9 mouse cellular contexts compared by ENCODE assay signal in the genomic region with DNA sequence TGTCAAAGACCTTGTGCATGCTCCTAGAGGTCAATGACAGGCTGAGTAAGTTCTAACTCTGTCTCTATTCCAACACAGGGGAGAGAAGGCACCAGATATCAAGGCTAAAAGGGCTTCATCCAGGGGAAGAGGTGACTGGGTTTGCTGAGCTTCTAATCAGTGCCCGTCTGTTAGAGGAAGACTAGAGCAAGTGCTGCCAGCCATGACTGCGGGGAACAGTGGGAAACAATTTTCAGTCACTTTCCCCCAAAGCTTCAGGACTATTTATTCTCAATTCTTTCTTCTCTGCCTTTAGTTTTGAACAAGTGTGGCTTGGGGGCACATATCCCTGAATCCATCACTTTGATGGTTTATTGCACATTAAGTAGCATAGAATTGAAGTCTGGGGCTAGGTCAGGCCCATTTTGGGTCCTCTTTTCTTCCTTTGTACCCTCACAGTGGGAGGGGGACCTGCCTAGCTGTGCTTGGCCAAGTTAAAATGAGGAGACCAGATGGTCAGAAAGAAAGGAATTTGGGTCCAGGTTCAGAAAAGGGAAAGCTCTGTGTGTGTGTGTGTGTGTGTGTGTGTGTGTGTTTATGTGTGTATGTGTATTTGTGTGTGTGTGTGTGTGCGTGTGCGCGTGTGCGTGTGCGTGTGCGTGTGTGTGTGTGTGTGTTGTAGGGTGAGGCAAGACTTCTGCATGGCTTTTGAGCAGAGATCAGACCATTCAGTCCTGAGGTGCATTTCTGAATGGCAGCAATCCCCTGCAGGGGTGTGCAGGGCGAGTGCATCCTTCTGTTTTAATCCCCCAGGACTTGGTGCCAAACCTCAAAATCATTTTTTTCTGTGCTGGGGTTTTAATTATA.
DNase-seq lines count a peak whose midpoint lies in the region; ATAC-seq lines count a peak whose summit lies in the region.
"Had no signal": no experiment of that assay in that cellular context is flagged by ENCODE, and none has a peak within 500 bp of the region (broad histone marks: within the 10 kb centered on the region; RNA-seq: fewer than 3 reads in every experiment).

No protein-coding gene starts in this region.

- H3K27me3 ChIP-seq in heart, embryonic 11.5 days (ENCODE audit: control insufficient read depth, insufficient read depth, low read length) = no peaks in the 10 kb centered on the region
- no peaks in the 10 kb centered on the region for H3K27me3 ChIP-seq in forebrain, embryonic 11.5 days (ENCODE audit: control insufficient read depth, insufficient read depth, low read length)
- H3K27me3 ChIP-seq in limb, embryonic 13.5 days = no peaks in the 10 kb centered on the region
- no peaks in the 10 kb centered on the region for H3K27me3 ChIP-seq in kidney, embryonic 14.5 days (ENCODE audit: control insufficient read depth, insufficient read depth, low read length)

- H3K36me3 ChIP-seq in heart, embryonic 11.5 days (ENCODE audit: control insufficient read depth, insufficient read depth, low read length) = no peaks in the 10 kb centered on the region
- no peaks in the 10 kb centered on the region for H3K36me3 ChIP-seq in forebrain, embryonic 11.5 days (ENCODE audit: control insufficient read depth, insufficient read depth, low read length)
- H3K36me3 ChIP-seq in limb, embryonic 13.5 days = no peaks in the 10 kb centered on the region
- no peaks in the 10 kb centered on the region for H3K36me3 ChIP-seq in kidney, embryonic 14.5 days (ENCODE audit: control insufficient read depth, insufficient read depth, low read length)

- no peak for ATAC-seq in heart, embryonic 11.5 days (replicated peaks; ENCODE audit: insufficient number of reproducible peaks, low FRiP score, low TSS enrichment)
- peak; percentile 73 for ATAC-seq in forebrain, embryonic 11.5 days (replicated peaks; ENCODE audit: low FRiP score)
- ATAC-seq in limb, embryonic 13.5 days (ENCODE audit: low FRiP score, low read depth) = no peak
- no peak for ATAC-seq in kidney, embryonic 14.5 days (ENCODE audit: low FRiP score, low TSS enrichment)

- intact Hi-C loops in heart, postnatal 36 days (cut with DNase I) = loop anchor here (2.0 kb wide), 2 partner anchors 189 to 381 kb away; a partner anchor contains a TSS

- H3K4me1 ChIP-seq in heart, embryonic 11.5 days (ENCODE audit: control insufficient read depth, insufficient read depth, low read length) = no peaks in the 10 kb centered on the region; the same call in 1 of the 2 replicates
- peaks cover 8% of the 10 kb centered on the region for H3K4me1 ChIP-seq in forebrain, embryonic 11.5 days (replicated peaks; ENCODE audit: control insufficient read depth, insufficient read depth, low read length)
- H3K4me1 ChIP-seq in limb, embryonic 13.5 days = peaks cover 33% of the 10 kb centered on the region
- H3K4me1 ChIP-seq in kidney, embryonic 14.5 days (ENCODE audit: control insufficient read depth, insufficient read depth, low read length) = peaks cover 5% of the 10 kb centered on the region; the same call in 1 of the 2 replicates

- no peak overlapping the region for H3K9ac ChIP-seq in heart, embryonic 11.5 days (ENCODE audit: low read depth, low read length)
- no peak overlapping the region for H3K9ac ChIP-seq in forebrain, embryonic 11.5 days (ENCODE audit: low read length)
- peak overlapping the region; percentile 13; the same call in 1 of the 2 replicates for H3K9ac ChIP-seq in limb, embryonic 13.5 days
- no peak overlapping the region for H3K9ac ChIP-seq in kidney, embryonic 14.5 days (ENCODE audit: low read depth, low read length)

- 0 out of 2 replicates have a peak overlapping the region, but pooled peaks have one; percentile 82 for H3K27ac ChIP-seq in heart, embryonic 11.5 days (ENCODE audit: low read depth, low read length)
- H3K27ac ChIP-seq in forebrain, embryonic 11.5 days (ENCODE audit: low read depth, low read length) = peak overlapping the region; percentile 60
- no peak overlapping the region for H3K27ac ChIP-seq in limb, embryonic 13.5 days
- no peak overlapping the region for H3K27ac ChIP-seq in kidney, embryonic 14.5 days (ENCODE audit: low read depth, low read length)

- no peak for DNase-seq in heart, postnatal 36 days
- peak; percentile 56 to 64 for DNase-seq in cerebellum, adult 18-20 months
- DNase-seq in forebrain, embryonic 11.5 days (ENCODE audit: low spot score) = peak; percentile 55
- no peak for DNase-seq in frontal cortex, postnatal 25 days (ENCODE audit: low spot score in 2 of 2)
- DNase-seq in adrenal gland, postnatal 36 days = no peak
- DNase-seq: B cell, adult 2 months had no signal

- H3K4me2 ChIP-seq in heart, embryonic 11.5 days = no peak overlapping the region
- no peak overlapping the region for H3K4me2 ChIP-seq in forebrain, embryonic 11.5 days (ENCODE audit: low read depth, low read length, severe bottlenecking)
- no peak overlapping the region for H3K4me2 ChIP-seq in limb, embryonic 13.5 days (replicated peaks)
- no peak overlapping the region for H3K4me2 ChIP-seq in kidney, embryonic 14.5 days (replicated peaks; ENCODE audit: low read depth, low read length)

- WGBS in heart, embryonic 11.5 days (ENCODE audit: insufficient replicate concordance) = 87% methylated on average over 9 of the region's 9 CpGs
- WGBS in forebrain, embryonic 11.5 days = 49% methylated on average over 9 of the region's 9 CpGs
- WGBS in limb, embryonic 13.5 days = 71% methylated on average over 9 of the region's 9 CpGs
- WGBS in kidney, embryonic 14.5 days = 82% methylated on average over 9 of the region's 9 CpGs

- no peaks in the 10 kb centered on the region for H3K9me3 ChIP-seq in heart, embryonic 11.5 days (replicated peaks; ENCODE audit: control insufficient read depth, low read length)
- no peaks in the 10 kb centered on the region for H3K9me3 ChIP-seq in forebrain, embryonic 11.5 days (ENCODE audit: control insufficient read depth, low read length)
- no peaks in the 10 kb centered on the region for H3K9me3 ChIP-seq in limb, embryonic 13.5 days
- H3K9me3 ChIP-seq in kidney, embryonic 14.5 days (ENCODE audit: control insufficient read depth, low read length) = no peaks in the 10 kb centered on the region

- H3K4me3 ChIP-seq in heart, embryonic 11.5 days (ENCODE audit: low read depth, low read length) = no peak overlapping the region
- H3K4me3 ChIP-seq in forebrain, embryonic 11.5 days (ENCODE audit: low read depth, low read length) = no peak overlapping the region
- H3K4me3 ChIP-seq in limb, embryonic 13.5 days = no peak overlapping the region
- no peak overlapping the region for H3K4me3 ChIP-seq in kidney, embryonic 14.5 days (ENCODE audit: low read length)

Comparison
In these comparisons a context has a peak if more than half of its experiments do, and no peak if none do; other contexts are left out.
1. H3K27ac ChIP-seq: peak in heart, embryonic 11.5 days (single experiment) and forebrain, embryonic 11.5 days (single experiment); none in limb, embryonic 13.5 days (single experiment) and kidney, embryonic 14.5 days (single experiment).
2. DNase-seq: peak in cerebellum, adult 18-20 months (2 of 2) and forebrain, embryonic 11.5 days (single experiment); none in heart, postnatal 36 days (0 of 2), frontal cortex, postnatal 25 days (0 of 2) and adrenal gland, postnatal 36 days (0 of 2).